Mouse (Mus musculus) NIH3T3 (cell line): Measurements from ENCODE around the gene Kazn.

ENCODE experiments used
- DNase-seq: peaks from one replicate; pipeline ENCODE4 v3.0.0-alpha.2; 2012; ENCODE audit warnings: low read depth

Gene Kazn

DNA sequence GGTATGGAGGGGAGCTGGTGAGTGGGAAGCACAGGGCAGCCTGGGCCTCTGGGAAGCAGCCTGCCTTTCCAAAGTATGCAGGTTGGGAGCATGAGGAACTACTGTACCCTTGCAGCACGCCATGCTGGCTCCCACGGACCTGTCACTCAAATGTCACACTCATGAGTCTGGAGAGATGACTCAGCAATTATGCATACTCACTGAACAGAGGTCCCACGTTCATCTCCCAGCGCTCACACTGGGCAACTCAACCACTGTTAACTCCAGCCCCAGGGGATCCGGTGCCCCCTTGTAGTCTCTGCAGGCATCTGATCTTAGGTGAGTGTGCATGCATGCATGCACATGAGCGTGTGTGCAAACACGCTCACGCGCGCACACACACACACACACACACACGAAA is 184.6 kb downstream of the Kazn start:
- no peak for DNase-seq

DNA sequence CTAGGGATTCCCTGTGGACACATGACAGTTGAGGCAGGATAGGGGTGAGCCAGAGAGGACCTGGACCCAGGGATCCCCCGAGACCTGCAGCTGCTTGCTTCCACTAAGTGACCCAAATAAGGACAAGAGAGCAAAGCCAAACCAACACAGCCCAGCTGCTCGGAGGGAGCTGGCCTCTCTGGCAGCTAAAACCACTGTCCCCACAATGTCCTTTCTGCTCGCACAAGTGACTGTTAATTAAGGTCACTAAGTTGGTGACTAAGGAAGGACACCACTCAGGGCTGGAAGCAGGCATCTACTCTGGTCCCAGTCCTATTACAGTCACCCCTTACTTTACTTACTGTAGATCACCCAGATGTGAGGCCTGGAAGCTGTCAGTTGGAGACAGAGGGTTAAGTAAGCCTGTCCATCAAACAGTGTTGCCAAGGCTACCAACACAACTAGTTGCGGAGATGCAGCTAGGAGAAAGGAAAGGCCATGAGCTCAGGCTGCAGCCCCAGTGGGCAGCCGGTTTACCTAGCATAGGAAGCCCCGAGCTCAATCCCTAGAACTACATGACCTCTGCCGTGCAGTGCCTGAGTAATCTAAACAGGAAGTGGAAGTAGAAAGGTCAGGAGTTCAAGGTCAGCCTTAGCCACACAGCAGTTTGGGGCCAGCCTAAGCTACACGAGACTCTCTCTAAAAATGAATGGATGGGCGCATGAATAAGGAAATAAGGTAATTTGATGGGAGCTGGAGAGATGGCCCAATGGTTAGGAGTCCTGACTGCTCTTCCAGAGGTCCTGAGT is 185.3 kb downstream of the Kazn start:
- DNase-seq: no peak

GRCm38 (mm10) chr4:142053261-142053660 is 185.9 kb downstream of the Kazn start:
- no peak for DNase-seq

- DNase-seq: no peak
Measured at GRCm38 (mm10) chr4:142052391-142053132, 186.6 kb downstream of the Kazn start.
